Comparison of ENCODE assay signal across 9 mouse cellular contexts in the genomic region with DNA sequence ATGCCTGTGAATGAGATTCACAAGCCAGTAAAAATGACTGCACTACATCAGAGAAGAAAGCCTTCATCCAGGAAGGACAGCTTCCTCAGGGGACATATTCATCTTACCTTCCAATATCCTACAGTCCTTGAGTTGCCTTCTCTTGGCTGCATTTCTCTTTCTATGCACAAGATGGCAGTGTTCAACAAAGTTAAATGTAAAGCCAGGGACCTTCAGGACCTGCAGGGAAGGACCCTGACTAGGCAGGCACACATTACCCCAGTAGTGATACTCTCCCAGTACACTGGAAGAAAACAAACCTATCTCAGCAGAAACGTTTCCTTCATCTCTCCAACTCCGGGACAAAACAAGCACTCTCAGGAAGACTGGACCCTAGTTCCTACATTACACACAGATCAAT. TPM values are rescaled to one million over a fixed set of nuclear protein-coding genes. Genes with fewer than 3 reads are reported as not detected.
DNase-seq lines count a peak whose midpoint lies in the region; ATAC-seq lines count a peak whose summit lies in the region.
"Had no signal": no experiment of that assay in that cellular context is flagged by ENCODE, and none has a peak within 500 bp of the region (broad histone marks: within the 10 kb centered on the region; RNA-seq: fewer than 3 reads in every experiment).

No protein-coding gene starts in this region.

- no peak overlapping the region for H3K9ac ChIP-seq in heart, embryonic 11.5 days (ENCODE audit: low read depth, low read length)
- H3K9ac ChIP-seq: limb, embryonic 12.5 days had no signal

- H3K4me3 ChIP-seq in heart, embryonic 11.5 days (ENCODE audit: low read depth, low read length), result no peak overlapping the region
- H3K4me3 ChIP-seq: limb, embryonic 12.5 days had no signal

- 12% methylated on average over 2 of the region's 2 CpGs for WGBS in heart, embryonic 11.5 days (ENCODE audit: insufficient replicate concordance)

- ATAC-seq in heart, embryonic 11.5 days (replicated peaks; ENCODE audit: insufficient number of reproducible peaks, low FRiP score, low TSS enrichment), result no peak
- peak; percentile 69 for ATAC-seq in erythroblast, adult 5-6 weeks (replicated peaks; ENCODE audit: low FRiP score, poor library complexity, severe bottlenecking)
- peak; percentile 73 for ATAC-seq in megakaryocyte, adult 5-6 weeks (ENCODE audit: poor library complexity, severe bottlenecking)

- H3K4me1 ChIP-seq in heart, embryonic 11.5 days (ENCODE audit: control insufficient read depth, insufficient read depth, low read length), result no peaks in the 10 kb centered on the region; the same call in 1 of the 2 replicates
- H3K4me1 ChIP-seq: limb, embryonic 12.5 days had no signal

- no peaks in the 10 kb centered on the region for H3K36me3 ChIP-seq in heart, embryonic 11.5 days (ENCODE audit: control insufficient read depth, insufficient read depth, low read length)
- H3K36me3 ChIP-seq: limb, embryonic 12.5 days had no signal

- H3K4me2 ChIP-seq in heart, embryonic 11.5 days, result no peak overlapping the region
- H3K4me2 ChIP-seq: limb, embryonic 12.5 days had no signal

- H3K27ac ChIP-seq in heart, embryonic 11.5 days (ENCODE audit: low read depth, low read length), result no peak overlapping the region
- H3K27ac ChIP-seq: limb, embryonic 12.5 days had no signal

- DNase-seq in heart, adult 18-20 months, result peak; percentile 50 to 68
- DNase-seq in A20 (ENCODE audit: low read depth, low spot score), result peak; percentile 54
- peak; percentile 71 for DNase-seq in adipocyte (ENCODE audit: low spot score)
- peak; percentile 27 to 32 for DNase-seq in kidney, adult 8-10 months
- peak; percentile 27 for DNase-seq in yolk sac, embryonic 10.5 days (ENCODE audit: low spot score)

- H3K27me3 ChIP-seq in heart, embryonic 11.5 days (ENCODE audit: control insufficient read depth, insufficient read depth, low read length), result no peaks in the 10 kb centered on the region
- H3K27me3 ChIP-seq: limb, embryonic 12.5 days had no signal

- no peaks in the 10 kb centered on the region for H3K9me3 ChIP-seq in heart, embryonic 11.5 days (replicated peaks; ENCODE audit: control insufficient read depth, low read length)
- H3K9me3 ChIP-seq: limb, embryonic 12.5 days had no signal

RNA-seq across cellular contexts. Expression of gene Ypel5, which starts 38.4 kb away (rescaled TPM):
- 10 to 100 TPM; 39.3 to 42.8 TPM for total RNA-seq in heart, adult 18-20 months (2021)
- 65.9 and 70.4 TPM in 2 replicates for polyA plus RNA-seq in heart, embryonic 11.5 days (2014; fragmentation: Nextera tagmentation; extraction: Ambion mirVana)
- total RNA-seq in erythroblast, adult 5-6 weeks (2015; ENCODE audit: low replicate concordance), result 173 and 174 TPM in 2 replicates
- total RNA-seq in erythroblast, adult 5-6 weeks (2017; ENCODE audit: low replicate concordance), result 314 and 339 TPM in 2 replicates
- total RNA-seq in megakaryocyte, adult 5-6 weeks (2015), result 62.6 and 73.6 TPM in 2 replicates
- total RNA-seq in megakaryocyte, adult 5-6 weeks (2017), result 71.0 TPM in 2 replicates
